Mouse (Mus musculus) hindbrain, embryonic 15.5 days (tissue): ENCODE data around the gene Cd302. TPM values are rescaled to one million over a fixed set of nuclear protein-coding genes. Genes with fewer than 3 reads are reported as not detected.

Experiments used
- ATAC-seq: fragments of 200-750 bp; cut with Nextera tagmentation; 2 replicates; pipeline ENCODE4 v1.8.0; 2017; ENCODE audit warnings: low read depth, moderate number of reproducible peaks, moderate TSS enrichment; ENCODE audit not compliant: low FRiP score
- H3K27ac ChIP-seq: fragments of 300-500 bp; sonication (generic); replicated peaks from 2 replicates; pipeline ENCODE4 v1.5.1; 2015; ENCODE audit warnings: mild to moderate bottlenecking, inconsistent platforms
- H3K27me3 ChIP-seq: fragments of 300-500 bp; sonication (generic); 2 replicates; pipeline ENCODE4 v1.6.1; 2015; ENCODE audit warnings: control low read depth, inconsistent platforms
- H3K36me3 ChIP-seq: fragments of 300-500 bp; sonication (generic); 2 replicates; pipeline ENCODE4 v1.6.1; 2015; ENCODE audit warnings: control low read depth, inconsistent platforms
- H3K4me1 ChIP-seq: fragments of 300-500 bp; sonication (generic); replicated peaks from 2 replicates; pipeline ENCODE4 v1.6.1; 2015; ENCODE audit warnings: control low read depth, inconsistent platforms
- H3K4me2 ChIP-seq: fragments of 300-500 bp; sonication (generic); 2 replicates; pipeline ENCODE4 v1.6.1; 2015; ENCODE audit warnings: moderate library complexity, mild to moderate bottlenecking, inconsistent platforms
- H3K4me3 ChIP-seq: fragments of 300-500 bp; sonication (generic); 2 replicates; pipeline ENCODE4 v1.5.1; 2015; ENCODE audit warnings: mild to moderate bottlenecking, inconsistent platforms
- H3K9ac ChIP-seq: fragments of 300-500 bp; sonication (generic); 2 replicates; pipeline ENCODE4 v1.6.1; 2015; ENCODE audit warnings: inconsistent platforms
- H3K9me3 ChIP-seq: fragments of 300-500 bp; sonication (generic); 2 replicates; pipeline ENCODE4 v1.6.1; 2016; ENCODE audit warnings: control low read depth, inconsistent platforms
- WGBS: fragments of 180-500 bp; shearing (Covaris S2); methylation state at CpG from one replicate; pipeline ENCODE4 v1.1.7; 2015; 5-methylcytosine and 5-hydroxymethylcytosine counted together
- polyA plus RNA-seq: library from polyadenylated mRNA; unstranded; fragments of >200 nt; fragmentation: Nextera tagmentation; extraction: Ambion mirVana; gene quantifications from 2 replicates; pipeline ENCODE4 v1.2.1, GENCODE M21; 2015

The Cd302 gene
- polyA plus RNA-seq, 1 experiment from 2014 or later = 15.9 TPM

- WGBS = 1% methylated on average over 42 of the region's 42 CpGs
- peak overlapping the region; percentile 48 for H3K4me3 ChIP-seq
- H3K4me1 ChIP-seq = peaks cover 17% of the 10 kb centered on the region
- H3K27ac ChIP-seq = no peak overlapping the region
- peak; percentile 83 for ATAC-seq
- H3K27me3 ChIP-seq = peaks cover 13% of the 10 kb centered on the region
- H3K9ac ChIP-seq = peak overlapping the region; percentile 54
- peak overlapping the region; percentile 97 for H3K4me2 ChIP-seq
- no peaks in the 10 kb centered on the region for H3K36me3 ChIP-seq
- H3K9me3 ChIP-seq = no peaks in the 10 kb centered on the region
Observed at GRCm38 (mm10) chr2:60283751-60284466, 379 bp downstream of the Cd302 start.

- no peak; the same call in 1 of the 2 replicates for ATAC-seq
- 11% methylated on average over 9 of the region's 9 CpGs for WGBS
- H3K9me3 ChIP-seq = no peaks in the 10 kb centered on the region
- H3K27me3 ChIP-seq = peaks cover 13% of the 10 kb centered on the region
- peak overlapping the region; percentile 97 for H3K4me2 ChIP-seq
- peak overlapping the region; percentile 54; the same call in 1 of the 2 replicates for H3K9ac ChIP-seq
- H3K36me3 ChIP-seq = no peaks in the 10 kb centered on the region
- no peak overlapping the region for H3K27ac ChIP-seq
- peak overlapping the region; percentile 48 for H3K4me3 ChIP-seq
- H3K4me1 ChIP-seq = peaks cover 17% of the 10 kb centered on the region
Observed at GRCm38 (mm10) chr2:60283208-60283750, 1.0 kb downstream of the Cd302 start.

DNA sequence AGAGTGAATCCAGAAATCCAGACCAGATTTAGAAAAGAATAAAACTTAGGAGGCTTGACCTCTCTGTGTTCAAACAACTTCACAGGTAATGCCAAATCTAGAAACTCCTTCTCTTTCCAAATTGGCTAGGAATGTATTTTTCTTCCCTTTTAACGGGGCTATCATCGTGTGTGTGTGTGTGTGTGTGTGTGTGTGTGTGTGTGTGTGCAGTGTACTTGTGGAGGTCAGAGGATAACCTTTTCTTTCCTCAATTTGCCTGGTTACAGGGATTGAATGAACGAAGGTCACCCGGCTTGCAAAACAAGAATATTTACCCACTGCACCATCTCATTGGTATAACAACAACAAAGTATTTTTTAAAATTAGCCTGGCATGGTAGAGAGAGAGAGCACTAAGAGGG lies 1.7 kb downstream of the Cd302 start:
- Histone ChIP-seq H3K27ac (no peak overlapping the region), H3K9ac (no peak overlapping the region), H3K4me2 (no peak overlapping the region), H3K4me3 (no peak overlapping the region), H3K4me1 (peaks cover 17% of the 10 kb centered on the region), H3K27me3 (peaks cover 13% of the 10 kb centered on the region), H3K36me3 (no peaks in the 10 kb centered on the region), H3K9me3 (no peaks in the 10 kb centered on the region)
- no peak for ATAC-seq
- 81% methylated on average over 4 of the region's 4 CpGs for WGBS

DNA sequence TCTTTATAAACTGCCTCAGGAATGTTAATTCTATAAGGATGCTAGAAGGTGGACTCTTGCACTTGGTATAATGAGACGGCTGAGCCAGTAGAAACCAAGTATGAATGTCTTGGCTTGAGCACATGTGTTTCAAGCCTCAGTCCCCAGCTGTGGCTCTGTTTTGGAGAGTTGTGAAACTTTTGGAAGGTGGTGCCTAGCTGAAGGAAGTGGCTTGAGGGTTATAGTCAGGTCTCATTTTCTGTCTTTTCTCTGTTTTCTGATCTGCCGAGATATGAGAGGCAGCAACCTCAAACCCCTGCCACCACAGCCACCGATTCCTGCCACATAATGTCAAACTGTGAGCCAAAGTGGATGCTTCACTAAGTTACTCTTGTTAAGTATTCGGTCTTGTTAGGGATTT lies 5.7 kb downstream of the Cd302 start:
- Histone ChIP-seq H3K4me1 (peaks cover 7% of the 10 kb centered on the region), H3K27ac (no peak overlapping the region), H3K36me3 (no peaks in the 10 kb centered on the region), H3K27me3 (no peaks in the 10 kb centered on the region), H3K4me3 (no peak overlapping the region), H3K4me2 (no peak overlapping the region), H3K9me3 (no peaks in the 10 kb centered on the region), H3K9ac (no peak overlapping the region)
- WGBS = 96% methylated on average over 4 of the region's 4 CpGs
- ATAC-seq = no peak

- H3K9me3 ChIP-seq = no peaks in the 10 kb centered on the region
- H3K27ac ChIP-seq = no peak overlapping the region
- no peak overlapping the region for H3K4me2 ChIP-seq
- no peaks in the 10 kb centered on the region for H3K4me1 ChIP-seq
- ATAC-seq = no peak
- no peak overlapping the region for H3K9ac ChIP-seq
- H3K4me3 ChIP-seq = no peak overlapping the region
- WGBS = 95% methylated on average over 14 of the region's 14 CpGs
- H3K36me3 ChIP-seq = no peaks in the 10 kb centered on the region
- H3K27me3 ChIP-seq = no peaks in the 10 kb centered on the region
Observed at GRCm38 (mm10) chr2:60269856-60270479, 14.3 kb downstream of the Cd302 start.

- no peaks in the 10 kb centered on the region for H3K36me3 ChIP-seq
- H3K4me3 ChIP-seq = no peak overlapping the region
- no peaks in the 10 kb centered on the region for H3K4me1 ChIP-seq
- ATAC-seq = no peak
- H3K4me2 ChIP-seq = no peak overlapping the region
- WGBS = 57% methylated on average over 1 of the region's 1 CpGs
- H3K27me3 ChIP-seq = no peaks in the 10 kb centered on the region
- H3K9me3 ChIP-seq = no peaks in the 10 kb centered on the region
- H3K27ac ChIP-seq = no peak overlapping the region
- H3K9ac ChIP-seq = no peak overlapping the region
Observed at GRCm38 (mm10) chr2:60267567-60267966, 16.7 kb downstream of the Cd302 start.

DNA sequence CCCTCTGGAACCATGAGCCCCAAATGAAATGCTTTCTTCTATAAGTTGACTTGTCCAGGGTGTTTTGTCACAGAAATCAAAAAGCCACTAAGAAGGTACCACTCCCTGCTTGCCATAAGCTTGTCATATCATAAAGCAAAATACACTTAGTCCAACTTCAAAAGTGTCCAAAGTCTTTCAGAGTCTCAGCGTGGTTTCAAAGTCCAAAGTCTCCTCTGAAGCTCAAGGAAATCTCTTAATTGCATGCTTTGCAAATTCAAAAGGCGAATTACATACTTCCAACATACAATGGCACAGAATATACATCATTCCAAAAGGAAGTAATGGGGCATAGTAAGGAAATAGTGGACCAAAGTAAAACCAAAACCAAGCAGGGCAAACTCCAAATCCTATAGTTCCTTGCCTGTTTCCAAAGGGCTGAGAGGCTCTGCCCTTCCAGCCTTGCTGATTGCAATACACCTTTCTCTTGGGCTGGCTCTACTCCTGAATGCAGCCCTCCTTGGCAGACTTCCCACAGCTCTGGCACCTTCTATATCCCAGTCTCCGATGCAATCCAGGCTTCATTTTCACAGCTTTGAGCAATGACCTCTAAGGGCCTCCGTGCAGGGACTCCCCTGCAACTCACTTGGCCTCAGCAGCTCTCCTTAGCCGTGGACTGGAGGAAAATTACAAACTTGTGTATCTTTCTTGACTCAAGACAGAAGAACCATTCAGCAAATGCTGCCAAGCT lies 23.5 kb downstream of the Cd302 start:
- H3K4me2 ChIP-seq = no peak overlapping the region
- ATAC-seq = no peak
- H3K9ac ChIP-seq = no peak overlapping the region
- H3K4me3 ChIP-seq = no peak overlapping the region
- no peaks in the 10 kb centered on the region for H3K9me3 ChIP-seq
- H3K27ac ChIP-seq = no peak overlapping the region
- WGBS = 84% methylated on average over 5 of the region's 5 CpGs
- no peaks in the 10 kb centered on the region for H3K27me3 ChIP-seq
- H3K4me1 ChIP-seq = no peaks in the 10 kb centered on the region
- H3K36me3 ChIP-seq = no peaks in the 10 kb centered on the region

- H3K4me3 ChIP-seq = no peak overlapping the region
- no peak overlapping the region for H3K4me2 ChIP-seq
- H3K27ac ChIP-seq = no peak overlapping the region
- H3K4me1 ChIP-seq = no peaks in the 10 kb centered on the region
- no peaks in the 10 kb centered on the region for H3K9me3 ChIP-seq
- peaks cover 3% of the 10 kb centered on the region for H3K36me3 ChIP-seq
- no peak overlapping the region for H3K9ac ChIP-seq
- no peaks in the 10 kb centered on the region for H3K27me3 ChIP-seq
- ATAC-seq = no peak
- WGBS = 97% methylated on average over 5 of the region's 5 CpGs
Observed at GRCm38 (mm10) chr2:60259186-60259585, 25.1 kb downstream of the Cd302 start.

GRCm38 (mm10) chr2:60256751-60257150 lies 27.5 kb downstream of the Cd302 start:
- Histone ChIP-seq H3K4me2 (no peak overlapping the region), H3K4me3 (no peak overlapping the region), H3K9ac (no peak overlapping the region), H3K27ac (no peak overlapping the region), H3K9me3 (no peaks in the 10 kb centered on the region), H3K36me3 (peaks cover 4% of the 10 kb centered on the region), H3K4me1 (no peaks in the 10 kb centered on the region), H3K27me3 (no peaks in the 10 kb centered on the region)
- no peak for ATAC-seq
- 94% methylated on average over 2 of the region's 2 CpGs for WGBS

DNA sequence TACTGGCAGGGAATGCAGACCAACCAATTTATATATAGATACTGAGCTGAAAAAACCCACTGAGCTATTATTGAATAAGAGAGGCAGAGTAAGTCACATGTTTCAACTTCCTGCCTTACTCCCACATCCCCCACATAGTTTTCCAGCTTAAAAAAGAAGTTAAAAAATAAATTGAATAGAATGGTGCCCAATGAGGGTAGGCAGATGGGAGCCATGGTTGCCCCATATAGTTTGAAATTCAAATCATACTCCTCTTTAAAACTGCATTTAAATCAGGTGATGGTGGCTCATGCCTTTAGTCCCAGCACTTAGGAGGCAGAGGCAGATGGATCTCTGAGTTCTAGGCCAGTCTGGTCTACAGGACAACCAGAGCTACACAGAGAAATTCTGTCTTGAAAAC lies 30.8 kb downstream of the Cd302 start:
- H3K36me3 ChIP-seq = peaks cover 20% of the 10 kb centered on the region
- no peak overlapping the region for H3K27ac ChIP-seq
- no peaks in the 10 kb centered on the region for H3K9me3 ChIP-seq
- no peak for ATAC-seq
- no peak overlapping the region for H3K9ac ChIP-seq
- H3K4me2 ChIP-seq = no peak overlapping the region
- H3K4me1 ChIP-seq = no peaks in the 10 kb centered on the region
- no peak overlapping the region for H3K4me3 ChIP-seq
- no peaks in the 10 kb centered on the region for H3K27me3 ChIP-seq

GRCm38 (mm10) chr2:60252782-60253181 lies 31.5 kb downstream of the Cd302 start:
- Histone ChIP-seq H3K9me3 (no peaks in the 10 kb centered on the region), H3K4me2 (no peak overlapping the region), H3K27me3 (no peaks in the 10 kb centered on the region), H3K9ac (no peak overlapping the region), H3K27ac (no peak overlapping the region), H3K4me1 (no peaks in the 10 kb centered on the region), H3K4me3 (no peak overlapping the region), H3K36me3 (peaks cover 20% of the 10 kb centered on the region)
- 90% methylated on average over 4 of the region's 4 CpGs for WGBS
- ATAC-seq = no peak

DNA sequence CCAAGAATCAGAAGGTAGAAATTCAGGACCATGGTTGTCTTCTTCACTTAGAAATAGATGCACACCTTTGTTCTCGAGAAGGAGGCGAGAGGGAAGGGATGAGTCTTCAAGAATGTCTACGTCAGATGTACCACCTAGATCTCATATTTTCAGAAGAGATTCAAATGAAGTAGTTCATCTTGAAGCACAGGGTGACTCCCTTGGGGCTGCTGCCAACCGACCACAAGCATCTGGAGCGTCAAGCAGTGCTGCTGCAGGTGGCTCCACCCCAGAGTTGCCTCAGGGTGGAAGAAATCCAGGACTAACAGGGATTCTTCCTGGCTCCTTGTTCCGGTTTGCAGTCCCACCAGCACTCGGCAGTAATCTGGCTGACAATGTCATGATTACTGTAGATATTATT lies 49.8 kb downstream of the Cd302 start:
- ATAC-seq = no peak
- peaks cover 56% of the 10 kb centered on the region for H3K36me3 ChIP-seq
- H3K4me1 ChIP-seq = no peaks in the 10 kb centered on the region
- H3K27ac ChIP-seq = no peak overlapping the region
- no peaks in the 10 kb centered on the region for H3K27me3 ChIP-seq
- H3K4me2 ChIP-seq = no peak overlapping the region
- H3K4me3 ChIP-seq = no peak overlapping the region
- WGBS = 78% methylated on average over 7 of the region's 7 CpGs
- no peaks in the 10 kb centered on the region for H3K9me3 ChIP-seq
- H3K9ac ChIP-seq = no peak overlapping the region
